ENCODE assay signal across 9 mouse cellular contexts in genomic region chr7:89168606-89169005, GRCm38 (mm10).
DNase-seq lines count a peak whose midpoint lies in the region; ATAC-seq and TF ChIP-seq lines count a peak whose summit lies in the region.
"Had no signal": no experiment of that assay in that cellular context is flagged by ENCODE, and none has a peak within 500 bp of the region (broad histone marks: within the 10 kb centered on the region; RNA-seq: fewer than 3 reads in every experiment).

No protein-coding gene starts in this region.

- H3K27me3 ChIP-seq in forebrain, embryonic 10.5 days (ENCODE audit: poor library complexity, severe bottlenecking) = no peaks in the 10 kb centered on the region
- H3K27me3 ChIP-seq in forebrain, embryonic 15.5 days = no peaks in the 10 kb centered on the region
- no peaks in the 10 kb centered on the region for H3K27me3 ChIP-seq in midbrain, embryonic 14.5 days (ENCODE audit: control insufficient read depth, insufficient read depth, low read length)

- ATAC-seq in forebrain, embryonic 15.5 days (replicated peaks) = no peak
- ATAC-seq in midbrain, embryonic 14.5 days (ENCODE audit: low FRiP score, low TSS enrichment) = no peak

- peak; percentile 59; the same call in 1 of the 2 replicates for TF ChIP-seq CTCF in embryonic fibroblast, embryonic 13.5 days (IDR thresholded peaks at IDR 0.05; ENCODE audit: borderline replicate concordance, insufficient read depth, low read length)

- no peaks in the 10 kb centered on the region for H3K36me3 ChIP-seq in forebrain, embryonic 10.5 days (replicated peaks)
- no peaks in the 10 kb centered on the region for H3K36me3 ChIP-seq in forebrain, embryonic 15.5 days
- no peaks in the 10 kb centered on the region for H3K36me3 ChIP-seq in midbrain, embryonic 14.5 days (ENCODE audit: control insufficient read depth, insufficient read depth, low read length)

- H3K27ac ChIP-seq in forebrain, embryonic 10.5 days = no peak overlapping the region
- H3K27ac ChIP-seq in forebrain, embryonic 15.5 days (replicated peaks) = no peak overlapping the region
- no peak overlapping the region for H3K27ac ChIP-seq in embryonic fibroblast, embryonic 13.5 days (ENCODE audit: insufficient read depth, low read length)
- no peak overlapping the region for H3K27ac ChIP-seq in midbrain, embryonic 14.5 days (replicated peaks; ENCODE audit: low read depth, low read length)

- H3K4me2 ChIP-seq in forebrain, embryonic 15.5 days (replicated peaks) = no peak overlapping the region
- H3K4me2 ChIP-seq in midbrain, embryonic 14.5 days (ENCODE audit: low read length) = no peak overlapping the region

- intact Hi-C loops in heart, postnatal 25 days (cut with DNase I) = loop anchor here (1.0 to 5.0 kb wide), 2 partner anchors 99 to 251 kb away; no protein-coding TSS in a partner anchor

- no peak overlapping the region for H3K9ac ChIP-seq in forebrain, embryonic 15.5 days (replicated peaks)
- H3K9ac ChIP-seq in midbrain, embryonic 14.5 days (replicated peaks; ENCODE audit: low read length) = no peak overlapping the region

- H3K4me3 ChIP-seq in forebrain, embryonic 10.5 days = no peak overlapping the region
- no peak overlapping the region for H3K4me3 ChIP-seq in forebrain, embryonic 15.5 days
- H3K4me3 ChIP-seq in embryonic fibroblast, embryonic 13.5 days (ENCODE audit: insufficient read depth, low read length) = no peak overlapping the region
- H3K4me3 ChIP-seq in midbrain, embryonic 14.5 days (replicated peaks; ENCODE audit: low read depth, low read length) = no peak overlapping the region
- H3K4me3 ChIP-seq: myocyte had no signal

- no peak for TF ChIP-seq POLR2A in embryonic fibroblast, embryonic 13.5 days (IDR thresholded peaks at IDR 0.05; ENCODE audit: low read depth, low read length)

- WGBS in forebrain, embryonic 10.5 days = 52% methylated on average over 2 of the region's 2 CpGs
- 24% methylated on average over 2 of the region's 2 CpGs for WGBS in forebrain, embryonic 15.5 days
- 34% methylated on average over 2 of the region's 2 CpGs for WGBS in midbrain, embryonic 14.5 days

- no peaks in the 10 kb centered on the region for H3K9me3 ChIP-seq in forebrain, embryonic 10.5 days
- H3K9me3 ChIP-seq in forebrain, embryonic 15.5 days = no peaks in the 10 kb centered on the region
- H3K9me3 ChIP-seq in midbrain, embryonic 14.5 days (ENCODE audit: control insufficient read depth, low read length) = no peaks in the 10 kb centered on the region

- H3K4me1 ChIP-seq in forebrain, embryonic 10.5 days = peaks cover 17% of the 10 kb centered on the region
- H3K4me1 ChIP-seq in forebrain, embryonic 15.5 days = no peaks in the 10 kb centered on the region
- H3K4me1 ChIP-seq in embryonic fibroblast, embryonic 13.5 days (ENCODE audit: control insufficient read depth, insufficient read depth, low read length) = peaks cover 9% of the 10 kb centered on the region
- H3K4me1 ChIP-seq in midbrain, embryonic 14.5 days (ENCODE audit: control insufficient read depth, insufficient read depth, low read length) = no peaks in the 10 kb centered on the region

- peak; percentile 66 for DNase-seq in forebrain, embryonic 10.5 days (ENCODE audit: extremely low spot score, low spot score)
- peak; percentile 79 to 81 for DNase-seq in adrenal gland, postnatal 36 days
- peak; percentile 34 for DNase-seq in heart, postnatal 25 days (ENCODE audit: low spot score)
- peak; percentile 46 to 69 for DNase-seq in layer of hippocampus, postnatal 36 days
- peak; percentile 91 for DNase-seq in midbrain, embryonic 14.5 days
- DNase-seq in spleen, postnatal 10 days (ENCODE audit: low spot score in 2 of 2) = peak; percentile 30 to 69

Comparison
In these comparisons a context has a peak if more than half of its experiments do, and no peak if none do; other contexts are left out.
1. DNase-seq: peak in every context shown above with its lines; median percentile 91 in midbrain, embryonic 14.5 days; 80 in adrenal gland, postnatal 36 days; 66 in forebrain, embryonic 10.5 days; 58 in layer of hippocampus, postnatal 36 days; 50 in spleen, postnatal 10 days; 34 in heart, postnatal 25 days.